Mouse (Mus musculus): Measurements from ENCODE around the gene Skint2. TPM values are rescaled to one million over a fixed set of nuclear protein-coding genes. Genes with fewer than 3 reads are reported as not detected.

The Skint2 gene
- polyA plus RNA-seq (2012; fragmentation: generic; extraction: Trizol): not detected
- long read RNA-seq, experiment 1: 0 reads
- long read RNA-seq, experiment 2: 0 reads

- no peaks in the 10 kb centered on the region for H3K79me3 ChIP-seq (ENCODE audit: low read depth)
- no peak within 1 kb of the TSS for H3K4me3 ChIP-seq (ENCODE audit: insufficient read depth, poor library complexity, severe bottlenecking)
- no peaks in the 10 kb centered on the region for H3K27me3 ChIP-seq (ENCODE audit: control insufficient read depth, insufficient read depth, insufficient read length)
- TF ChIP-seq CEBPB (IDR thresholded peaks at IDR 0.05; ENCODE audit: low read depth) (no peak), CTCF (IDR thresholded peaks at IDR 0.05; ENCODE audit: control insufficient read depth, insufficient read depth, insufficient read length) (no peak), USF1 (IDR thresholded peaks at IDR 0.05; ENCODE audit: low read depth) (no peak), FOSL1 (IDR thresholded peaks at IDR 0.05; ENCODE audit: insufficient read depth, low read length, poor library complexity, severe bottlenecking) (no peak), MYOG (IDR thresholded peaks at IDR 0.05; ENCODE audit: control insufficient read depth, extremely low read depth, insufficient read length) (no peak), MAX (IDR thresholded peaks at IDR 0.05) (no peak), MYOD1 (IDR thresholded peaks at IDR 0.05; ENCODE audit: control insufficient read depth, insufficient read length, low read depth) (no peak)
- H3ac ChIP-seq (ENCODE audit: control insufficient read depth, insufficient read length, low read depth): no peak within 1 kb of the TSS
- no peaks in the 10 kb centered on the region for H3K36me3 ChIP-seq (ENCODE audit: control insufficient read depth, insufficient read depth)
- H3K79me2 ChIP-seq (ENCODE audit: control insufficient read depth, insufficient read depth): no peaks in the 10 kb centered on the region
Observed at GRCm38 (mm10) chr4:112556894-112557293, at the start of gene Skint2. Skint2 (plus strand) TSS chr4:112557194.

Other genes with a start within 250 kb of the Skint2 start
- not detected for gene Skint9, start 123.2 kb upstream of the Skint2 start, polyA plus RNA-seq (2012; fragmentation: generic; extraction: Trizol)
- not detected for gene Skint10, start 217.7 kb downstream of the Skint2 start, polyA plus RNA-seq (2012; fragmentation: generic; extraction: Trizol)